Mouse (Mus musculus) erythroblast, adult 5-6 weeks (primary cell): Measurements from ENCODE around the gene Hpca. TPM values are rescaled to one million over a fixed set of nuclear protein-coding genes. Genes with fewer than 3 reads are reported as not detected.

Experiments used
- ATAC-seq: replicated peaks from 2 replicates; pipeline ENCODE4 v1.8.0; 2016; ENCODE audit warnings: moderate number of reproducible peaks, mild to moderate bottlenecking, moderate TSS enrichment, inconsistent platforms; ENCODE audit not compliant: poor library complexity, low FRiP score, severe bottlenecking
- total RNA-seq, 2 experiments: library from RNA; stranded (forward) in 1 of 2; stranded (reverse) in 1 of 2; fragments of 150-400 nt in 1 of 2; fragments of 200-764, 138-1000 nt in 1 of 2; gene quantifications; 2 replicates each; pipeline versions ENCODE4 v1.2.3 to v1.2.4; 2015 to 2017; ENCODE audit warnings: low replicate concordance in 2 of 2

The Hpca gene
- total RNA-seq, 2 experiments from 2014 or later: not detected

- ATAC-seq: no peak
Measured at GRCm38 (mm10) chr4:129116703-129117102, 5.1 kb downstream of the Hpca start.

- peak; percentile 79 for ATAC-seq
Measured at GRCm38 (mm10) chr4:129113083-129113988, 8.5 kb downstream of the Hpca start.

GRCm38 (mm10) chr4:129112231-129112630 is 9.6 kb downstream of the Hpca start:
- no peak for ATAC-seq

- ATAC-seq: no peak
Measured at GRCm38 (mm10) chr4:129111350-129111749, 10.5 kb downstream of the Hpca start.

- no peak for ATAC-seq
Measured at GRCm38 (mm10) chr4:129110804-129111203, 11.0 kb downstream of the Hpca start.

GRCm38 (mm10) chr4:129108624-129109023 is 13.2 kb downstream of the Hpca start:
- ATAC-seq: no peak

- ATAC-seq: no peak
Measured at GRCm38 (mm10) chr4:129107348-129107899, 14.4 kb downstream of the Hpca start.

- ATAC-seq: no peak
Measured at GRCm38 (mm10) chr4:129106073-129106472, 15.8 kb downstream of the Hpca start.

GRCm38 (mm10) chr4:129105356-129105755 is 16.5 kb downstream of the Hpca start, which contains the start of gene Tmem54:
Gene Tmem54 (plus strand): TSS chr4:129105548.
- no peak for ATAC-seq

- ATAC-seq: 0 out of 2 replicates have a peak, but pooled peaks have one; percentile 27
Measured at GRCm38 (mm10) chr4:129102133-129102829, 19.6 kb downstream of the Hpca start.

- no peak for ATAC-seq
Measured at GRCm38 (mm10) chr4:129097006-129097405, 24.8 kb downstream of the Hpca start.

GRCm38 (mm10) chr4:129095276-129095675 is 26.6 kb downstream of the Hpca start:
- no peak for ATAC-seq

GRCm38 (mm10) chr4:129087850-129088249 is 34.0 kb downstream of the Hpca start:
- ATAC-seq: no peak

GRCm38 (mm10) chr4:129086078-129086477 is 35.8 kb downstream of the Hpca start:
- ATAC-seq: peak; percentile 79

- no peak for ATAC-seq
Measured at GRCm38 (mm10) chr4:129084896-129085295, 36.9 kb downstream of the Hpca start.

- peak; percentile 56 for ATAC-seq
Measured at GRCm38 (mm10) chr4:129082379-129083115, 39.3 kb downstream of the Hpca start.

GRCm38 (mm10) chr4:129081939-129082338 is 39.9 kb downstream of the Hpca start:
- ATAC-seq: no peak

GRCm38 (mm10) chr4:129081512-129081911 is 40.3 kb downstream of the Hpca start:
- ATAC-seq: no peak

GRCm38 (mm10) chr4:129081041-129081440 is 40.8 kb downstream of the Hpca start:
- ATAC-seq: no peak

GRCm38 (mm10) chr4:129079126-129079525 is 42.7 kb downstream of the Hpca start:
- no peak for ATAC-seq
